Mouse (Mus musculus) skeletal muscle tissue, adult 2 months (tissue): ENCODE results near the gene Txnrd1.

Source experiments
- DNase-seq: peaks from one replicate; pipeline ENCODE4 v3.0.0-alpha.2; 2012; ENCODE audit warnings: low read depth, low spot score

The Txnrd1 gene

DNA sequence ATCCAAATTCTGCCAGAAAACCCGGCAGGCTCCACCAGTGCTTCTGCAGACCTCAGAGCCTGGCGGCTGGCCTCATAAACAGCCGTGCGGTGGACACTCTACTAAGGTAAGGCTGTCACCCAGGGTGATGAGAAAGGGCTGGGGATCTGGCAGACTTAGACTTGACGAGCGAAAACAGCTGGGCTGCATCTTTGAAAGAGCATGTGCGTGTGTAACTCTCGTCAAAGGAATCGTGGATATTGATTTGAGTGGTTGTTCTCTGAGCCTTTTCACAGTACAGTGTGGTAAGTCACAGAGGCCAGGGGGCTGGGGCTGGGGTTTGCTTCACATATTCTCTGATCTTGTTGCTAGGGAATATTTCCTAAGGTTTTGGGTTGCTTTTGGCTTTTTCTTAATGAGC lies at the start of gene Txnrd1:
TSS of gene Txnrd1 (plus strand) at position 26 of the 400 bp plus-strand sequence.
- no peak for DNase-seq

GRCm38 (mm10) chr10:82789181-82789580 lies 44.6 kb upstream of the Txnrd1 start:
- DNase-seq, result no peak

GRCm38 (mm10) chr10:82790504-82790903 lies 43.2 kb upstream of the Txnrd1 start:
- DNase-seq, result no peak

- DNase-seq, result no peak
Observed at GRCm38 (mm10) chr10:82791713-82792112, 42.0 kb upstream of the Txnrd1 start.

GRCm38 (mm10) chr10:82792311-82792710 lies 41.4 kb upstream of the Txnrd1 start:
- no peak for DNase-seq

DNA sequence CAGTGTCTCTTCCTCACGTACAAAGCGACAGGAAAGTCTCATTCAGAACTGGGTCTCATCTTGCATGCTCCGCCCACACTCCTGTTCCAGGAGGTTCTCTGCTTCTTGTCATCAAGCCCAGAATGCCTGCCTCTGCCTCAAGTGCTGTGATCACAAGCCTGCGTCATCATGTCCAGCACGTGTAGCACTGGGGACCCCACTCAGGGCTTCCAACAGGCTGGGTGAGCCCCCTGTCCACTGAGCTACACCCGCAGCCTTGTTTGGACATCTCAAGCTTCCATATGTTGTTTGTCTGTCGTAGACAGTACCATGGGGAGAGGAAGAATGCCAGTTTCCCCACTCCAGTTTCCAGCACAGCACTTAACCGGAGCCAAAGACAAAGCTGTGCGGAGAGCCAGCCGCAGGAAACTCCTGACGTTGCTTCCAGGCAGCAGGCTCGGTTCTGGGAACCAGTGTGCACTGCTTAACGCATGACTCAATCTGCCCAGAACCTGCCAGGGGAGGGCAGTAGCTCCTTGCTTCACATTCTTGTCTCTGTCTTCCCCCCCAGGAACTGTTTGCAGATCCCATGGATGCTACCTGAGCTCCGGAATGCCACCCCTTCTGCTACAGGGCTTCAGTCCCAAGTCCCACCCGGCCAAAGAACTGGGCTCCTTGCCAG lies 38.5 kb upstream of the Txnrd1 start:
- peak; percentile 81 for DNase-seq

- DNase-seq, result no peak
Observed at GRCm38 (mm10) chr10:82795767-82796166, 38.0 kb upstream of the Txnrd1 start.

GRCm38 (mm10) chr10:82796471-82797118 lies 37.2 kb upstream of the Txnrd1 start:
- DNase-seq, result no peak

- DNase-seq, result no peak
Observed at GRCm38 (mm10) chr10:82797119-82797491, 36.6 kb upstream of the Txnrd1 start.

DNA sequence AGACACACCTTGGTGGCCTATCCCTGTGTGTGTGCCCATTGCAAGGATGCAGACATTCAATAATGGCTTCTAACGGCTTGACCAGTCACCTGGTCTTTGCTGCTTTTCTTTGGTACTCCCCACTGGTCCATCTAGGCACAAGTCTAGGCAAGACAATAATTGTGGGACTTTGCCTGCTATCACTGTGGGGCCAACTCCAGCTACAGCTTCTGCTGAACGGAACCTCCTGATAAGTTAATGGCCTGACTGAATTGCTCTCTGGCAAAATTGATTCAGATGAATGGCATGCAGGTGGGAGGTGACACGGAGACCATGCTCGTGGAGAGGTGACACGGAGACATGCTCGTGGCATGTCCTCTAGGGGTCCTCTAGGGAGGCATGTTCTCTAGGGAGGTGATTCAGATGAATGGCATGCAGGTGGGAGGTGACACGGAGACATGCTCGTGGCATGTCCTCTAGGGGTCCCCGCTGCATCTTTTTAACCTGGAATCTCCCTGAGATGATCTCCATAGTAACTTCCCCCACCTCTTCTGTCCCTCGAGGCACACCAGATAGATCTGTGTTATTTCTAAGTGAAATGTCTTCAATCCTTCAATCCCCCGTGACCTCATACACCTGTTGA lies 35.3 kb upstream of the Txnrd1 start:
- DNase-seq, result no peak

GRCm38 (mm10) chr10:82800094-82800493 lies 33.7 kb upstream of the Txnrd1 start:
- no peak for DNase-seq

GRCm38 (mm10) chr10:82804396-82804795 lies 29.4 kb upstream of the Txnrd1 start:
- no peak for DNase-seq

- DNase-seq, result no peak
Observed at GRCm38 (mm10) chr10:82805111-82805510, 28.6 kb upstream of the Txnrd1 start.

GRCm38 (mm10) chr10:82806414-82806813 lies 27.3 kb upstream of the Txnrd1 start:
- DNase-seq, result no peak

- DNase-seq, result peak; percentile 64
Observed at GRCm38 (mm10) chr10:82807238-82807637, 26.5 kb upstream of the Txnrd1 start.

GRCm38 (mm10) chr10:82808155-82808554 lies 25.6 kb upstream of the Txnrd1 start:
- no peak for DNase-seq

DNA sequence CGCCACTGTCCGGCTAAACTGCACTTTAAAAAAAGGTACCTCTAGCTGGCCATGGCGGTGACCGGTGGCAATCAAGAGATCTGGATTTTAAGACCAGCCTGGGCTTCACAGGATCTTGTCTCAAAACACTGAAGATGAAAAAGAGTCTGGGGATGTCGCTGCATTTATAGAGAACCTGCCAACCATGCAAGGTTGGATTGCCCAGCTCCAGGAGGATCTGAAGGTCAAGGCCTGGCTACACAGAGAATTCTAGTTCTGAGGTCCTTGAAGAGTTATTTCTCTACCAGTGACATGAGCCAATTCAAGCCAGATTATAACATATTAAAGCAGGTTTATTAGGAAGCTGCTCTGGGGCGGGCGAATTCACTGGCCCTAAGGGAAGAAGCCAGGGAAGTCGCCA lies 24.9 kb upstream of the Txnrd1 start:
- no peak for DNase-seq

- DNase-seq, result no peak
Observed at GRCm38 (mm10) chr10:82809352-82809751, 24.4 kb upstream of the Txnrd1 start.

GRCm38 (mm10) chr10:82811855-82812431 lies 21.8 kb upstream of the Txnrd1 start:
- DNase-seq, result peak; percentile 30

DNA sequence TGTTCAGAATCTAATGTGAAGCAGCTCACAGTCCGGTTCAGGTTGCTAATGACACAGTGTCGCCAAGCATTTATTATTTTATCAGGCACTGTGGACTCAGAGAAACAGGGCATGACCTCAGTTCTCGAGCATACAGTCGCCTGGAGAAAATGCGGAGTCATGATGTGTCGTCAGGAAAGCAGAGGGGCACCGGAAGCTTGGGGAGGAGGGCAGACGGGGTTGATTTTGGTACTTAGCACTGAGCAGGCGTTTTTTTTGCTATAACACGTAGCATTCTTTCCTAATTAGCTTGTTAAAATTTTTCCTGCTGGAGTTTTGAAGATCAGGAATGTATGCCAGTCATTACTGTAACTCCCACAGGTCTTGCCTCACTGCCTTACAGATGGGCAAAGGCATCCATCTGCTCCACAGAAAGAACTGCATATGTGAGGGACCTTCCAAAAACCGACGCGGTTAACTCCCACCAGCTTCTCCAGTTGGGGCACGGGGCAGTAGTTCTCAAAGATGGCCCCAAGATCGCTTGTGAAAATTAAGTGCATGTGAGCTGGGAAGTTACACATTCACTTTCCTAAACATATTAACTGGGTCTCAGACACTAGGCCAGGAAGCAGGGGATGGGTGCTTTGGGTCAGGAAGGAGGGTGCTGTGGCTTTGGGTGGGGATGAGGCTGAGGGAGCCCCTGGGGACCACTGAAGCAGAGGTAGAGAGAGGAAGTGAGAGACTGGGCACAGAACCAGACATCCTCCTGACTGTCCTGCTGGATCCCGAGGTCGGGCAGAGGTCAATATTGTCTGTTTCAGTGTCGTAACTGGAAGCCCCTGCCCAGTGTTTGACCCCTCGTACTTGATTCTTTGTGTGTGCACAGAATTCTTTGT lies 19.4 kb upstream of the Txnrd1 start:
- DNase-seq, result no peak

- DNase-seq, result no peak
Observed at GRCm38 (mm10) chr10:82816441-82816840, 17.3 kb upstream of the Txnrd1 start.

DNA sequence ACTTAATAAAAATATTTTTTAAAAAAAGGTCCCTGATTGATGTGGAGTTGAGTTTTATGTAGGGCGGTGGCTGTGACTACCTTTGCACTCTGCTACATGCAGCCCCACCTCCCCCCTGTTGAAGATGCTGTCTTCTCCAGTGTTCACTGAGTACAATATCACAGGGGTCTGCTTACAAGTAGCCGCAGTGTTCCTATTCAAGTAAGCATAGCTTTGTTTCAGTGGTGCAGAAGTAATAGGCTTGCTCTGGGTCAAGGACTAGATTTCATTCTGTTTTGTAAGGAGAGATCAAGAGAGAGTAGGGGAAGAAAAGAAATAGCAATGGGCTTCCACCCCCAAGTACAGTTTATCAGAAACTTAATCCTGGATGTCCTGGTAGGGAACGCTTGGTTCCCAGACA lies 16.2 kb upstream of the Txnrd1 start:
- DNase-seq, result no peak
